Comparison of ENCODE assay signal across 13 mouse cellular contexts in the genomic region with DNA sequence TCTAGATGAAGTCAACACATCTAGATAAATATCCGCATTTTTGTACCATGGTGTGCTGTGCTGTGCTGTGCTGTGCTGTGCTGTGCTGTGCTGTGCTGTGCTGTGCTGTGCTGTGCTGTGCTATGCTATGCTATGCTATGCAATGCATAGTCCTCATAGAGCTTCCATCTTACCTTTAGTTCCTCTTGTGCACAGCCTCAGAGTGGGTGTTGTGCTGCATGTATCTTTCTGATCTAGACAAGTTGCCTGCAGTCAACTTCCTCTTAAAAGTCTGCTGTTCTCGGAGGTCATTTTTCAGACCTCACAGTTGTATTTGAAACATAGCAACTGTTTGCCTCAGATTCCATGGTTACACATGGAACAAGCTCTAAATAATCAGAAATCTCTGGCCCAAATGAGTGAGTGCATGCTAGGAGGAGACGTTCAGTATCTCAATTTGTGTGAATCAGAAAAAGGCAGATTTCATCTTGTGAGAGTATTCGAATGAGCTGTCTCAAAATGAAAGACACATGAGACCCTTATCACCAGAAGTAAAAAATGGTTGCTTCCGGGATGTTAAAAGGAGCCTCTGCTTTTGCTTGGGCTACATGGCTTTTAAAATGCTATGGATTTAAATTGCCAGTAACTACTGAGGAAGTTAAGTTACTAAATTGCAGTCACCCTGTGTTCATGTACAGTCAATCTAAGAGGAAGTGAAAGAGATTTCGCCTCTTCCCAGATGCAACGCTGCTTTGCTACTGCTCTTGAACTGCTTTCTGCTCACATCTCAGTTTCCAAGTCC.
DNase-seq lines count a peak whose midpoint lies in the region; ATAC-seq lines count a peak whose summit lies in the region.
"Had no signal": no experiment of that assay in that cellular context is flagged by ENCODE, and none has a peak within 500 bp of the region (broad histone marks: within the 10 kb centered on the region; RNA-seq: fewer than 3 reads in every experiment).

No protein-coding gene starts in this region.

- WGBS in liver, embryonic 11.5 days: 52% methylated on average over 7 of the region's 7 CpGs

- no peak for DNase-seq in liver, embryonic 11.5 days (ENCODE audit: low spot score)
- DNase-seq in liver: no peak
- no peak for DNase-seq in adrenal gland, postnatal 25 days
- no peak for DNase-seq in kidney, postnatal 25 days
- DNase-seq: adrenal gland, postnatal 14 days; cerebellum, postnatal 10 days; gastrocnemius, postnatal 10 days had no signal

- H3K4me3 ChIP-seq in liver, embryonic 11.5 days (ENCODE audit: low read depth, low read length): no peak overlapping the region
- H3K4me3 ChIP-seq in brown adipose tissue, adult 24 weeks (ENCODE audit: insufficient read depth, low read depth, low read length): no peak overlapping the region
- H3K4me3 ChIP-seq: hindbrain, embryonic 12.5 days; limb, embryonic 13.5 days; midbrain, embryonic 15.5 days had no signal

- no peak overlapping the region for H3K9ac ChIP-seq in liver, embryonic 11.5 days (ENCODE audit: low read depth, low read length)
- H3K9ac ChIP-seq: hindbrain, embryonic 12.5 days; limb, embryonic 13.5 days; midbrain, embryonic 15.5 days had no signal

- no peaks in the 10 kb centered on the region for H3K4me1 ChIP-seq in liver, embryonic 11.5 days (replicated peaks; ENCODE audit: control insufficient read depth, insufficient read depth, low read length)
- H3K4me1 ChIP-seq in brown adipose tissue, adult 24 weeks (ENCODE audit: control insufficient read depth, insufficient read depth, insufficient read length, low read length): peaks cover 3% of the 10 kb centered on the region; the same call in 1 of the 2 replicates
- H3K4me1 ChIP-seq: hindbrain, embryonic 12.5 days; midbrain, embryonic 15.5 days had no signal

- ATAC-seq in liver, embryonic 11.5 days (replicated peaks; ENCODE audit: low FRiP score): no peak
- ATAC-seq in CD4-positive, CD25-positive, alpha-beta regulatory T cell, adult 4 months: peak; percentile 70
- peak; percentile 85 for ATAC-seq in monocyte, adult 5-6 weeks (replicated peaks; ENCODE audit: insufficient number of reproducible peaks, low FRiP score, low TSS enrichment, poor library complexity, severe bottlenecking)
- ATAC-seq: midbrain, embryonic 15.5 days had no signal

- no peak overlapping the region for H3K27ac ChIP-seq in liver, embryonic 11.5 days (ENCODE audit: low read depth, low read length)
- H3K27ac ChIP-seq in brown adipose tissue, adult 24 weeks (replicated peaks; ENCODE audit: low read depth, low read length): peak overlapping the region; percentile 69
- H3K27ac ChIP-seq: hindbrain, embryonic 12.5 days; limb, embryonic 13.5 days; midbrain, embryonic 15.5 days had no signal

- H3K36me3 ChIP-seq in liver, embryonic 11.5 days (ENCODE audit: control insufficient read depth, insufficient read depth, low read length): peaks cover 8% of the 10 kb centered on the region
- H3K36me3 ChIP-seq: midbrain, embryonic 15.5 days had no signal

- H3K4me2 ChIP-seq in liver, embryonic 11.5 days: 0 out of 2 replicates have a peak overlapping the region, but pooled peaks have one; percentile 4
- H3K4me2 ChIP-seq: hindbrain, embryonic 12.5 days; limb, embryonic 13.5 days; midbrain, embryonic 15.5 days had no signal

- no peaks in the 10 kb centered on the region for H3K27me3 ChIP-seq in liver, embryonic 11.5 days (replicated peaks; ENCODE audit: control insufficient read depth, insufficient read depth, low read length)
- H3K27me3 ChIP-seq: hindbrain, embryonic 12.5 days; limb, embryonic 13.5 days; midbrain, embryonic 15.5 days had no signal

- H3K9me3 ChIP-seq in liver, embryonic 11.5 days (ENCODE audit: control insufficient read depth, low read length): no peaks in the 10 kb centered on the region
- H3K9me3 ChIP-seq: hindbrain, embryonic 12.5 days; limb, embryonic 13.5 days; midbrain, embryonic 15.5 days had no signal
